Mouse (Mus musculus): ENCODE data around the gene Commd7.

Gene Commd7

GRCm38 (mm10) chr2:153622449-153622848 is 10.1 kb downstream of the Commd7 start:
- no peak for DNase-seq (ENCODE audit: low spot score)

GRCm38 (mm10) chr2:153618889-153619288 is 13.7 kb downstream of the Commd7 start:
- no peak for DNase-seq (ENCODE audit: low spot score)

GRCm38 (mm10) chr2:153618439-153618838 is 14.1 kb downstream of the Commd7 start:
- no peak for DNase-seq (ENCODE audit: low spot score)

- no peak for DNase-seq (ENCODE audit: low spot score)
These were observed 15.7 kb downstream of the Commd7 start for GRCm38 (mm10) chr2:153616893-153617292.

- no peak for DNase-seq (ENCODE audit: low spot score)
These were observed 19.8 kb downstream of the Commd7 start for GRCm38 (mm10) chr2:153612594-153613281.

- DNase-seq (ENCODE audit: low spot score): no peak
These were observed 20.8 kb downstream of the Commd7 start for GRCm38 (mm10) chr2:153611743-153612142.

GRCm38 (mm10) chr2:153611241-153611630 is 21.3 kb downstream of the Commd7 start:
- no peak for DNase-seq (ENCODE audit: low spot score)

GRCm38 (mm10) chr2:153610426-153611240 is 21.9 kb downstream of the Commd7 start:
- peak; percentile 50 for DNase-seq (ENCODE audit: low spot score)

- peak; percentile 82 for DNase-seq (ENCODE audit: low spot score)
These were observed 23.0 kb downstream of the Commd7 start for GRCm38 (mm10) chr2:153609548-153609947.

- DNase-seq (ENCODE audit: low spot score): no peak
These were observed 23.5 kb downstream of the Commd7 start for GRCm38 (mm10) chr2:153609058-153609457.

- DNase-seq (ENCODE audit: low spot score): peak; percentile 80
These were observed 24.6 kb downstream of the Commd7 start for GRCm38 (mm10) chr2:153607870-153608515.

GRCm38 (mm10) chr2:153606421-153606820 is 26.2 kb downstream of the Commd7 start:
- DNase-seq (ENCODE audit: low spot score): no peak

GRCm38 (mm10) chr2:153603724-153604123 is 28.9 kb downstream of the Commd7 start:
- DNase-seq (ENCODE audit: low spot score): peak; percentile 49

GRCm38 (mm10) chr2:153600667-153601648 is 31.6 kb downstream of the Commd7 start:
- DNase-seq (ENCODE audit: low spot score): peak; percentile 62

- no peak for DNase-seq (ENCODE audit: low spot score)
These were observed 32.4 kb downstream of the Commd7 start for GRCm38 (mm10) chr2:153600021-153600666.

GRCm38 (mm10) chr2:153597626-153598025 is 35.0 kb downstream of the Commd7 start:
- no peak for DNase-seq (ENCODE audit: low spot score)

GRCm38 (mm10) chr2:153597014-153597413 is 35.6 kb downstream of the Commd7 start:
- no peak for DNase-seq (ENCODE audit: low spot score)

- DNase-seq (ENCODE audit: low spot score): no peak
These were observed 37.6 kb downstream of the Commd7 start for GRCm38 (mm10) chr2:153594998-153595397.

GRCm38 (mm10) chr2:153593186-153593585 is 39.4 kb downstream of the Commd7 start:
- DNase-seq (ENCODE audit: low spot score): no peak

- DNase-seq (ENCODE audit: low spot score): no peak
These were observed 40.2 kb downstream of the Commd7 start for GRCm38 (mm10) chr2:153592056-153593014.

All from c-Kit-positive CD71-positive TER-119-positive erythroid progenitor cells, embryonic 14.5 days (primary cell).